Mouse (Mus musculus) liver, adult 2 months (tissue): Measurements from ENCODE around the gene Smg1.
A peak's percentile ranks its signal among the peaks of the same experiment; 100 is the strongest.

Source experiments
- CTCF ChIP-seq: fragments of 200-500 bp; IDR thresholded peaks from 2 replicates; pipeline ENCODE4 v1.5.1; 2011; ENCODE audit warnings: low read depth, low read length, control low read depth
- POLR2A ChIP-seq: fragments of 200-500 bp; IDR thresholded peaks from 2 replicates; pipeline ENCODE4 v1.6.1; 2011; ENCODE audit warnings: low read length, control low read depth; ENCODE audit not compliant: insufficient read depth; ENCODE audit errors: extremely low read depth

DNA sequence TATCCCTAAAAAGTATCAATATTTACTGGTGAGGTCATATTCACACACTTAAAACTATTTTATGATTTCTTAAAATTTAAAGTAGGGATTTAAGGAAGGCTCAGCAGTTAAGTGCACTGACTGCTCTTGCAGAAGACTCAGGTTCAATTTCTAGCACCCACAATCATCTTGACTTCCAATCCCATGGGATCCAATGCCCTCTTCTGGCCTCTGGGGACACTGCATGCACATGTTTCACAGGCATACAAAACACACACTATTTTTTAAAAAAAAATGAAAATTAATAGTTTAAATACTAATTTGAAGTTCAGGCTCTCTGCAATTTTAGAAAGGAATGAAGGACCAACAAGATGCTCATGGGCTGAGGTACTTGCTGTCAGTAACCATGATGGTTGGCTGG is 6.5 kb downstream of the Smg1 start:
- TF ChIP-seq CTCF (peak; percentile 29; the same call in 1 of the 2 replicates), POLR2A (no peak)
